Mouse (Mus musculus): ENCODE results near the gene Fam81a.

- TF ChIP-seq CTCF (IDR thresholded peaks at IDR 0.05; ENCODE audit: control insufficient read depth, insufficient read depth, insufficient replicate concordance, low read depth, low read length) (no peak), POLR2A (IDR thresholded peaks at IDR 0.05; ENCODE audit: control insufficient read depth, low read depth, low read length) (no peak)
Measured at GRCm38 (mm10) chr9:70069961-70070435, 72.4 kb downstream of the Fam81a start.

Data from testis, adult 2 months (tissue).